In the genomic region with DNA sequence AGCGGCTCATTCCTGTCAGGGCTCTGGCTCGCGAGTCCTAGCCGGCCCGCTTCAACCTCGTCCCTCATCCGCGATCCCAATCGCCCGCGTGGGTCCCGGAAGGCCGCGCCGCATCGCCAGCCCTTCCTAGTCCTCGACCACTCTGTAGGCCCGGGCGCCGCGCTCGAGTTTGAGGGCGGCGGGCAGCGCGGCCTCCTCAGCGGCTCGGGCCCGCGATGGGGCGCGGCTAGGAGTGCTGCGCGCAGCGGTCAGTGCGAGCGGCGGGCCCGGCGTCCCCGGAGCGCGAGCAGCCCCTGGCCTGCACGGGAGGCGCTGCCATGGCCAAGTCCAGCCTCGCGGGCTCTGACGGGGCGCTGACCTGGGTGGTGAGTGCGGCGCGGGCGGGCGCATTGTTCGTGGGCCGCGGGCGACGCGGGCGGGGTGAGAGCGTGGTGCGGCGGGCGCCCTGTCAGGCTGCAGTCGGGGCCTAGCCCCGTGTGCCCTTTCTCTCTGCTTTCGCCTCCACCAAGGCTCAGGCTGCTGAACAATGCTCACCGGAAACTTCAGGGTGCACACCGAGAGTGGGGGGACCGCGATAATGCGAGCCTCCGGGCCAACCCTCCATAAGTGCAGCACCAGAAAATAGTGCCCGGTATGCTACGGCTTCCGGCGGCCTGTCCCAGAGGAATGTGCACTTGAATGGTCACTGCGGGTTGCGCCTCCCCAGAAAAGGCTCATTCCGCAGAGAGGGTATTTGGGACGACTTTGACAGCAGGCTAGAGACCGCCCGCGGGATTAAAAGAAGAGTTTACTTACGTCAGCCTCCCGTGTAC, we compare ENCODE assay signal across 8 mouse cellular contexts. TPM values are rescaled to one million over a fixed set of nuclear protein-coding genes. Genes with fewer than 3 reads are reported as not detected.
DNase-seq lines count a peak whose midpoint lies in the region; ATAC-seq and TF ChIP-seq lines count a peak whose summit lies in the region.

No protein-coding gene starts in this region.

- H3K27ac ChIP-seq in CH12.LX (ENCODE audit: insufficient read depth, low read depth) = peak overlapping the region; percentile 65
- peak overlapping the region; percentile 99 for H3K27ac ChIP-seq in forebrain, embryonic 13.5 days
- peak overlapping the region; percentile 99 for H3K27ac ChIP-seq in neural tube, embryonic 15.5 days (replicated peaks)

- TF ChIP-seq POLR2A in CH12.LX (IDR thresholded peaks at IDR 0.05; ENCODE audit: low read depth, low read length) = no peak
- peak; percentile 10; the same call in 1 of the 2 replicates for TF ChIP-seq POLR2A in lung, adult 2 months (IDR thresholded peaks at IDR 0.05; ENCODE audit: borderline replicate concordance, extremely low read depth, low read depth, low read length)

- peak overlapping the region; percentile 65; the same call in 1 of the 2 replicates for H3K4me2 ChIP-seq in CH12.LX (ENCODE audit: insufficient read depth, low read depth, poor library complexity, severe bottlenecking)
- peak overlapping the region; percentile 80 for H3K4me2 ChIP-seq in forebrain, embryonic 13.5 days
- peak overlapping the region; percentile 67 for H3K4me2 ChIP-seq in neural tube, embryonic 15.5 days

- peaks cover 24% of the 10 kb centered on the region for H3K79me2 ChIP-seq in CH12.LX (replicated peaks; ENCODE audit: control insufficient read depth, extremely low read depth, insufficient read depth, poor library complexity, severe bottlenecking)

- no peak for TF ChIP-seq EP300 in CH12.LX (IDR thresholded peaks at IDR 0.05; ENCODE audit: low read length)

- ATAC-seq in cerebellum, adult (ENCODE audit: insufficient number of reproducible peaks, low FRiP score, low TSS enrichment) = peak; percentile 59
- peak; percentile 66 for ATAC-seq in forebrain, embryonic 13.5 days
- ATAC-seq in neural tube, embryonic 15.5 days (ENCODE audit: low FRiP score) = peak; percentile 76

- dilution Hi-C loops in CH12.LX (cut with MboI; ENCODE audit: extremely low pct_ligation_motif_present, extremely low pct_unique_long_range_greater_than_20kb, low sequenced_read_pairs) = no loop called here

- DNase-seq in CH12.LX (ENCODE audit: extremely low read depth) = peak; percentile 49
- DNase-seq in heart, postnatal 14 days = peak; percentile 75 to 78
- peak; percentile 45 for DNase-seq in layer of hippocampus, adult 11-12 months (ENCODE audit: low spot score)
- peak; percentile 72 for DNase-seq in lung, adult 2 months
- DNase-seq in testis, postnatal 10 days (ENCODE audit: low spot score) = peak; percentile 84

- TF ChIP-seq CTCF in CH12.LX (conservative IDR thresholded peaks at IDR 0.05 in 1 of 2, IDR thresholded peaks at IDR 0.05 in 1 of 2; ENCODE audit: low read depth in 2 of 2, low read length in 2 of 2) = no peak
- TF ChIP-seq CTCF in lung, adult 2 months (IDR thresholded peaks at IDR 0.05; ENCODE audit: insufficient read depth, low read length) = no peak

- H3K9me3 ChIP-seq in CH12.LX (replicated peaks; ENCODE audit: low read length) = no peaks in the 10 kb centered on the region
- no peaks in the 10 kb centered on the region for H3K9me3 ChIP-seq in forebrain, embryonic 13.5 days (replicated peaks)
- no peaks in the 10 kb centered on the region for H3K9me3 ChIP-seq in neural tube, embryonic 15.5 days (replicated peaks)

- peaks cover 0 to 19% of the 10 kb centered on the region in 2 experiments; a peak in 2 of 4 replicates for H3K4me1 ChIP-seq in CH12.LX (ENCODE audit: control insufficient read depth in 1 of 2, insufficient read depth in 2 of 2)
- H3K4me1 ChIP-seq in forebrain, embryonic 13.5 days = peaks cover 32% of the 10 kb centered on the region
- H3K4me1 ChIP-seq in lung, adult 2 months (ENCODE audit: control insufficient read depth, insufficient read depth, low read length) = peaks cover 13% of the 10 kb centered on the region
- peaks cover 25% of the 10 kb centered on the region for H3K4me1 ChIP-seq in neural tube, embryonic 15.5 days

- H3K27me3 ChIP-seq in CH12.LX (replicated peaks) = no peaks in the 10 kb centered on the region
- H3K27me3 ChIP-seq in forebrain, embryonic 13.5 days = no peaks in the 10 kb centered on the region
- H3K27me3 ChIP-seq in neural tube, embryonic 15.5 days (replicated peaks) = no peaks in the 10 kb centered on the region

- H3K36me3 ChIP-seq in CH12.LX (replicated peaks in 1 of 2; ENCODE audit: control insufficient read depth in 1 of 2, insufficient read depth in 1 of 2, low read length in 1 of 2) = peaks cover 2 to 5% of the 10 kb centered on the region in 2 experiments
- peaks cover 3% of the 10 kb centered on the region for H3K36me3 ChIP-seq in forebrain, embryonic 13.5 days (ENCODE audit: poor library complexity, severe bottlenecking)
- no peaks in the 10 kb centered on the region for H3K36me3 ChIP-seq in neural tube, embryonic 15.5 days

- peak overlapping the region; percentile 88 for H3K9ac ChIP-seq in CH12.LX (ENCODE audit: insufficient read depth, low read depth)
- peak overlapping the region; percentile 99 for H3K9ac ChIP-seq in forebrain, embryonic 13.5 days
- peak overlapping the region; percentile 92 for H3K9ac ChIP-seq in neural tube, embryonic 15.5 days (replicated peaks)

- intact Hi-C loops in heart, postnatal 14 days (cut with DNase I) = loop anchor here (2.0 to 10.0 kb wide), 3 partner anchors 48 to 1011 kb away; partner anchors contain the start of genes Ngly1 and Oxsm

- in situ Hi-C loops in CH12.LX (cut with MboI; ENCODE audit: low pct_ligation_motif_present, low pct_unique_long_range_greater_than_20kb, low sequenced_read_pairs) = loop anchor here (5.0 to 10.0 kb wide), 2 partner anchors 63 to 121 kb away; partner anchors contain the start of genes Ngly1 and Oxsm

- TF ChIP-seq RAD21 in CH12.LX (IDR thresholded peaks at IDR 0.05; ENCODE audit: low read depth, low read length) = no peak

- under 1% methylated on average over 79 of the region's 87 CpGs for WGBS in forebrain, embryonic 13.5 days
- WGBS in lung, adult 2 months = under 1% methylated on average over 87 of the region's 87 CpGs
- under 1% methylated on average over 80 of the region's 87 CpGs for WGBS in neural tube, embryonic 15.5 days

- peak overlapping the region; percentile 87 to 97 (median 91) for H3K4me3 ChIP-seq in CH12.LX (replicated peaks in 1 of 3; ENCODE audit: low read depth in 2 of 3, low read length in 2 of 3, poor library complexity in 1 of 3)
- peak overlapping the region; percentile 96 for H3K4me3 ChIP-seq in forebrain, embryonic 13.5 days
- H3K4me3 ChIP-seq in lung, adult 2 months (replicated peaks; ENCODE audit: extremely low read depth, low read depth, low read length) = peak overlapping the region; percentile 81
- peak overlapping the region; percentile 55 for H3K4me3 ChIP-seq in neural tube, embryonic 15.5 days (replicated peaks)

TF ChIP-seq in CH12.LX, 34 proteins besides CTCF, POLR2A, EP300 and RAD21:
- TF ChIP-seq UBTF (IDR thresholded peaks at IDR 0.05; ENCODE audit: low read depth, low read length) (peak; percentile 99), CHD1 (IDR thresholded peaks at IDR 0.05; ENCODE audit: low read depth, low read length) (no peak; the same call in 1 of the 2 replicates), MAZ (IDR thresholded peaks at IDR 0.05; ENCODE audit: low read depth, low read length) (no peak), ZNF384 (IDR thresholded peaks at IDR 0.05; ENCODE audit: low read depth, low read length) (no peak), CHD2 (IDR thresholded peaks at IDR 0.05; ENCODE audit: low read length) (no peak), USF2 (conservative IDR thresholded peaks at IDR 0.05; ENCODE audit: low read depth, low read length) (no peak), ZKSCAN1 (IDR thresholded peaks at IDR 0.05; ENCODE audit: borderline replicate concordance, low read depth, low read length) (no peak), HCFC1 (IDR thresholded peaks at IDR 0.05; ENCODE audit: low read depth, low read length) (peak; percentile 30; the same call in 1 of the 2 replicates), PAX5 (IDR thresholded peaks at IDR 0.05; ENCODE audit: low read length) (no peak), MXI1 (IDR thresholded peaks at IDR 0.05; ENCODE audit: low read depth, low read length) (no peak)

RNA-seq across cellular contexts. Expression of gene Top2b, which starts 0.6 kb away (rescaled TPM):
- 30.5 and 32.4 TPM in 2 replicates for total RNA-seq in CH12.LX (2012; rRNA removed)
- total RNA-seq in CH12.LX (2014; rRNA removed) = 62.4 and 67.4 TPM in 2 replicates
- 74.0 and 77.9 TPM in 2 replicates for polyA plus RNA-seq in CH12.LX (2012; ENCODE audit: insufficient read length, low read depth)
- polyA plus RNA-seq in forebrain, embryonic 13.5 days (2015; fragmentation: Nextera tagmentation; extraction: Ambion mirVana) = 111 and 122 TPM in 2 replicates
- total RNA-seq in heart, postnatal 14 days (2021) = 10 to 100 TPM; 75.5 to 80.6 TPM
- 8.1 and 14.9 TPM in 2 replicates for polyA plus RNA-seq in lung, adult 2 months (2012; rRNA removed)
- polyA plus RNA-seq in neural tube, embryonic 15.5 days (2015; fragmentation: Nextera tagmentation; extraction: Ambion mirVana) = 57.7 and 60.3 TPM in 2 replicates

Comparison
In these comparisons a context has a peak if more than half of its experiments do, and no peak if none do; other contexts are left out.
1. Peak in every context shown above with its lines: DNase-seq, ATAC-seq, H3K4me3 ChIP-seq and H3K27ac ChIP-seq.